Mouse (Mus musculus) inflammation-experienced regulatory T-cells (primary cell): ENCODE measurements around the gene Olfr726. TPM values are rescaled to one million over a fixed set of nuclear protein-coding genes. Genes with fewer than 3 reads are reported as not detected.

Source experiments
- polyA plus RNA-seq, 2 experiments: library from polyadenylated mRNA; unstranded; fragments of 100-300 nt; shearing (Covaris generic); gene quantifications; one replicate each; pipeline ENCODE4 v1.2.1; 2017

Olfr726 gene
- under 1 TPM; 0.22 to 0.37 TPM for polyA plus RNA-seq

DNA sequence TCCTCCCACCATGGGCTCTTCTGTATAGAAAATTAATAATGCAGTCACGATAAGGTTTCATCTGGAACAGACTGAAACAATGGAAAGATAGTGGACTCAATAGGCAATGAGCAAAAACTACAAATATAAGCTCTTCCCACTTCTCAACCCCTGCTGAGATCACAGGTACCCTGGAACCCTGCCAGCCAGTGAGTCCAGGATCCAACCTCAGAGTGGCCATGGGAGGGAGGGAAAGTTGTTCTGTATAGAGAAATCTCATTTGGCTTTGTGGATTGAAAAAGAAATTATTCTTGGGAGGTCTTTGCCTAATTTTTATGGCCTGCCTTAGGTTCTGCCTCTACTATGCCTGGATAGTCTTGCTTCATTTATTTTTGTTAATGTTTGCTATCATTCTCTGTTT is at the start of gene Olfr726:
TSS of gene Olfr726 (minus strand) at position 101 of the 400 bp plus-strand sequence.

DNA sequence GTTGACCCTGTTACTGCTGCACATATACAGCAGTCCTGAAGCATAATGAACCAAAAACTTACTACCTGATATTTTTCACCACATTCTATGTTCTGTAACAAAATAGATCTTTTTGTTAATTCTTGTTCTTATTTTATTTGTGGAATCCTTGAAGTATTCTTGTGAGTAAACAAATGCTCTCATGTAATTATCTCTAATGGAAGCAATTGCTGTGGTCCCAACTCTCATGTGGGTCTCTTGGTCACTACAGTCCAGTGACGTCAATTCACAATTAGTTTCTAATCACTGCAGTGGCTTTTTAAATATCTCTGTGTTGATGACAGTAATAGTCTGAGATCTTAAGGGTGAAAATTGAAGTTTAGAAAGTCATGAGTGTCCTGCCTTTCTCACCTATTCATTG is 32.1 kb upstream of the Olfr726 start, which contains the start of gene Olfr727:
TSS of gene Olfr727 (plus strand) at position 301 of the 400 bp plus-strand sequence.

DNA sequence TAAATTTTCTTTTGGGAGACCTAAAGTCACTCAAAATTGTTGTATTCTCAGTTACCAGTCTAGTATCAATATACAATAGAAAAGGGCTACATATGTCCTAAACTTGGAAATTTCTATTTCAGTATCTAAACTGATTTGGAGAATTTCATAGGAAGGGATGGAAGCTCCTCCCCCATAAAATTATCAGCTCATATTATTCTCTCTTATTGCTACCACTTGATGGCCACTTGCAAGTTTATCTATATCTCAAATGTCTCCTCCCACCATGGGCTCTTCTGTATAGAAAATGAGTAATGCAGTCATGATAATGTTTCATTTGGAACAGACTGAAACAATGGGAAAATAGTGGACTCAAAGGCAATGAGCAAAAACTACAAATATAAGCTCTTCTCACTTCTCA is 50.5 kb downstream of the Olfr726 start, which contains the start of gene Olfr725:
TSS of gene Olfr725 (minus strand) at position 101 of the 400 bp plus-strand sequence.

Other genes with a start within 250 kb of the Olfr726 start
- 1 to 10 TPM in 1 of 2 experiments, not detected in 1; 1.2 TPM for gene Olfr722, start 189.0 kb downstream of the Olfr726 start, polyA plus RNA-seq
- not detected for gene Olfr723, start 159.2 kb downstream of the Olfr726 start, polyA plus RNA-seq
- gene Olfr724, start 127.7 kb downstream of the Olfr726 start, polyA plus RNA-seq, result not detected
- gene Olfr725, start 50.6 kb downstream of the Olfr726 start, polyA plus RNA-seq, result not detected
- under 1 TPM in 1 of 2 experiments, not detected in 1; 0.89 TPM for gene Olfr727, start 32.2 kb upstream of the Olfr726 start, polyA plus RNA-seq
- gene Olfr728, start 51.7 kb upstream of the Olfr726 start, polyA plus RNA-seq, result under 1 TPM in 1 of 2 experiments, not detected in 1; 0.42 TPM
- under 1 TPM; 0.08 to 0.43 TPM for gene Olfr729, start 62.0 kb upstream of the Olfr726 start, polyA plus RNA-seq
- not detected for gene Olfr730, start 97.2 kb upstream of the Olfr726 start, polyA plus RNA-seq
- gene Olfr731, start 150.9 kb upstream of the Olfr726 start, polyA plus RNA-seq, result under 1 TPM; 0.10 to 0.11 TPM
- gene Olfr732, start 193.3 kb upstream of the Olfr726 start, polyA plus RNA-seq, result under 1 TPM; 0.17 to 0.23 TPM
- gene Olfr733, start 210.6 kb upstream of the Olfr726 start, polyA plus RNA-seq, result under 1 TPM in 1 of 2 experiments, not detected in 1; 0.22 TPM
- gene Olfr734, start 235.8 kb upstream of the Olfr726 start, polyA plus RNA-seq, result under 1 TPM in 1 of 2 experiments, not detected in 1; 0.04 TPM